Mouse (Mus musculus) adrenal gland, postnatal 36 days (tissue): ENCODE results near the gene Fam83f. TPM values are rescaled to one million over a fixed set of nuclear protein-coding genes. Genes with fewer than 3 reads are reported as not detected.
A peak's percentile ranks its signal among the peaks of the same experiment; 100 is the strongest.
"Not testable (repeated sequence)": the region's sequence is repeated elsewhere in the genome, so short reads cannot be mapped to it uniquely, and the experiment has no call there.

Source experiments
- DNase-seq, 2 experiments: peaks; one replicate each; pipeline ENCODE4 v3.0.0; 2021; ENCODE audit warnings: mixed read lengths in 1 of 2
- total RNA-seq, 2 experiments: library from RNA; stranded (reverse); gene quantifications; 2 replicates each; pipeline ENCODE4 v1.2.3; 2021

Fam83f gene
- total RNA-seq, 2 experiments from 2014 or later: 0.13 to 0.16 TPM

GRCm38 (mm10) chr15:80705828-80706549, 34.3 kb downstream of the Fam83f start:
- peak; percentile 80 to 84 for DNase-seq

- DNase-seq: no peak
Observed at GRCm38 (mm10) chr15:80706596-80706995, 34.9 kb downstream of the Fam83f start.

GRCm38 (mm10) chr15:80707088-80707487, 35.4 kb downstream of the Fam83f start:
- DNase-seq: peak; percentile 81 to 89

- DNase-seq: peak; percentile 48 to 69
Observed at GRCm38 (mm10) chr15:80709593-80709992, 37.9 kb downstream of the Fam83f start.

- DNase-seq: no peak
Observed at GRCm38 (mm10) chr15:80710257-80710607, 38.6 kb downstream of the Fam83f start.

GRCm38 (mm10) chr15:80710608-80711363, 39.1 kb downstream of the Fam83f start, which contains the start of gene Tnrc6b:
Tnrc6b (plus strand) TSS chr15:80711313.
- DNase-seq: peak; percentile 98 to 99

- peak; percentile 59 to 73 for DNase-seq
Observed at GRCm38 (mm10) chr15:80711401-80712151, 39.9 kb downstream of the Fam83f start.

GRCm38 (mm10) chr15:80714299-80714698, 42.7 kb downstream of the Fam83f start:
- DNase-seq: no peak

GRCm38 (mm10) chr15:80716631-80717135, 45.0 kb downstream of the Fam83f start:
- no peak for DNase-seq

- DNase-seq: peak in 1 of 2 experiments; percentile 28
Observed at GRCm38 (mm10) chr15:80717431-80717830, 45.8 kb downstream of the Fam83f start.

- DNase-seq: no peak
Observed at GRCm38 (mm10) chr15:80720249-80720648, 48.6 kb downstream of the Fam83f start.

GRCm38 (mm10) chr15:80721861-80722260, 50.2 kb downstream of the Fam83f start:
- DNase-seq: no peak

- DNase-seq: no peak
Observed at GRCm38 (mm10) chr15:80722366-80722765, 50.7 kb downstream of the Fam83f start.

- no peak for DNase-seq
Observed at GRCm38 (mm10) chr15:80729477-80729876, 57.8 kb downstream of the Fam83f start.

- DNase-seq: no peak
Observed at GRCm38 (mm10) chr15:80731043-80731442, 59.4 kb downstream of the Fam83f start.

- DNase-seq: no peak
Observed at GRCm38 (mm10) chr15:80731511-80731910, 59.9 kb downstream of the Fam83f start.

GRCm38 (mm10) chr15:80732266-80733030, 60.8 kb downstream of the Fam83f start:
- DNase-seq: no peak

GRCm38 (mm10) chr15:80735300-80735699, 63.7 kb downstream of the Fam83f start:
- DNase-seq: no peak

GRCm38 (mm10) chr15:80735708-80736107, 64.1 kb downstream of the Fam83f start:
- not testable (repeated sequence) for DNase-seq

GRCm38 (mm10) chr15:80736553-80736952, 64.9 kb downstream of the Fam83f start:
- DNase-seq: no peak

- no peak for DNase-seq
Observed at GRCm38 (mm10) chr15:80738244-80738643, 66.6 kb downstream of the Fam83f start.

GRCm38 (mm10) chr15:80739972-80740371, 68.3 kb downstream of the Fam83f start:
- no peak for DNase-seq
